ENCODE assay signal across 8 mouse cellular contexts in genomic region chr8:60632250-60632932, GRCm38 (mm10). TPM values are rescaled to one million over a fixed set of nuclear protein-coding genes. Genes with fewer than 3 reads are reported as not detected.
A peak's percentile ranks its signal among the peaks of the same experiment; 100 is the strongest.
DNase-seq lines count a peak whose midpoint lies in the region; ATAC-seq lines count a peak whose summit lies in the region.

Gene Mfap3l (plus strand): TSS chr8:60632827.

- intact Hi-C loops in left cerebral cortex, postnatal 14 days (cut with DNase I) = loop anchor here (5.0 kb wide), 1 partner anchor 235 kb away; no protein-coding TSS in a partner anchor

- H3K4me1 ChIP-seq in embryonic facial prominence, embryonic 10.5 days = peaks cover 17% of the 10 kb centered on the region
- peaks cover 8% of the 10 kb centered on the region; the same call in 1 of the 2 replicates for H3K4me1 ChIP-seq in intestine, embryonic 15.5 days (replicated peaks)

- peaks cover 49% of the 10 kb centered on the region for H3K27me3 ChIP-seq in embryonic facial prominence, embryonic 10.5 days (replicated peaks; ENCODE audit: low read depth, poor library complexity, severe bottlenecking)
- no peaks in the 10 kb centered on the region; the same call in 1 of the 2 replicates for H3K27me3 ChIP-seq in intestine, embryonic 15.5 days (replicated peaks)

- peak; percentile 99 for ATAC-seq in intestine, embryonic 15.5 days
- peak; percentile 99 for ATAC-seq in megakaryocyte-erythroid progenitor cell, adult 5-6 weeks (replicated peaks; ENCODE audit: low FRiP score, low TSS enrichment, poor library complexity, severe bottlenecking)

- peak within 1 kb of the TSS; percentile 64 for H3K9ac ChIP-seq in intestine, embryonic 15.5 days

- 1% methylated on average over 60 of the region's 60 CpGs for WGBS in embryonic facial prominence, embryonic 10.5 days
- WGBS in intestine, embryonic 15.5 days = under 1% methylated on average over 60 of the region's 60 CpGs

- H3K4me3 ChIP-seq in embryonic facial prominence, embryonic 10.5 days = peak within 1 kb of the TSS; percentile 70
- H3K4me3 ChIP-seq in intestine, embryonic 15.5 days (replicated peaks) = peak within 1 kb of the TSS; percentile 64

- peak within 1 kb of the TSS; percentile 98 for H3K4me2 ChIP-seq in intestine, embryonic 15.5 days (replicated peaks)

- no peaks in the 10 kb centered on the region for H3K36me3 ChIP-seq in embryonic facial prominence, embryonic 10.5 days (replicated peaks)
- H3K36me3 ChIP-seq in intestine, embryonic 15.5 days = no peaks in the 10 kb centered on the region

- H3K27ac ChIP-seq in embryonic facial prominence, embryonic 10.5 days (replicated peaks) = peak within 1 kb of the TSS; percentile 75
- H3K27ac ChIP-seq in intestine, embryonic 15.5 days = no peak within 1 kb of the TSS

- peak; percentile 94 for DNase-seq in adrenal gland, postnatal 14 days
- peak; percentile 96 for DNase-seq in embryonic facial prominence, embryonic 10.5 days (ENCODE audit: low spot score)
- DNase-seq in gastrocnemius, postnatal 4 days (ENCODE audit: low spot score in 2 of 2) = peak; percentile 77 to 86
- DNase-seq in left cerebral cortex, postnatal 14 days (ENCODE audit: low spot score in 2 of 2) = peak; percentile 95
- DNase-seq in right cerebral cortex, postnatal 14 days = peak; percentile 93
- DNase-seq in urinary bladder, postnatal 36 days (ENCODE audit: low spot score in 2 of 2) = peak; percentile 85 to 90

- no peaks in the 10 kb centered on the region for H3K9me3 ChIP-seq in embryonic facial prominence, embryonic 10.5 days
- no peaks in the 10 kb centered on the region for H3K9me3 ChIP-seq in intestine, embryonic 15.5 days

RNA-seq across cellular contexts. Expression of gene Mfap3l, which starts in this region (rescaled TPM):
- 2.0 and 2.1 TPM in 2 replicates for total RNA-seq in adrenal gland, postnatal 14 days (2021)
- polyA plus RNA-seq in embryonic facial prominence, embryonic 10.5 days (2016; fragmentation: Nextera tagmentation; extraction: Ambion mirVana) = 0.74 and 1.2 TPM in 2 replicates
- total RNA-seq in gastrocnemius, postnatal 4 days (2021) = 10 to 100 TPM in 1 of 2 experiments, 1 to 10 TPM in 1; 9.9 to 10.3 TPM
- polyA plus RNA-seq in intestine, embryonic 15.5 days (2015; fragmentation: Nextera tagmentation; extraction: Ambion mirVana) = 1.1 and 1.2 TPM in 2 replicates
- total RNA-seq in left cerebral cortex, postnatal 14 days (2021) = 10 to 100 TPM; 44.5 to 47.5 TPM
- 0.22 and 0.79 TPM in 2 replicates for total RNA-seq in megakaryocyte-erythroid progenitor cell, adult 5-6 weeks (2014; fragmentation: Nextera tagmentation)
- total RNA-seq in megakaryocyte-erythroid progenitor cell, adult 5-6 weeks (2017) = 0.15 TPM in 1 of 2 replicates, not detected in the other

Comparison
In these comparisons a context has a peak if more than half of its experiments do, and no peak if none do; other contexts are left out.
1. RNA of gene Mfap3l (total RNA-seq): 44.5 to 47.5 TPM in left cerebral cortex, postnatal 14 days; 9.9 to 10.3 TPM in gastrocnemius, postnatal 4 days, 2.0 to 2.1 TPM in adrenal gland, postnatal 14 days and 0.15 to 0.79 TPM in megakaryocyte-erythroid progenitor cell, adult 5-6 weeks; every median in the first group is over 4 times any median in the second.
2. Peak in ATAC-seq in megakaryocyte-erythroid progenitor cell, adult 5-6 weeks; RNA of the gene not detected or under 1 TPM.
3. Peak in every context shown above with its lines, with median percentiles within 50 percentile points of each other: DNase-seq.